Mouse (Mus musculus): ENCODE measurements around the gene Serpini2. TPM values are rescaled to one million over a fixed set of nuclear protein-coding genes. Genes with fewer than 3 reads are reported as not detected.

Serpini2 gene
- total and polyA plus RNA-seq, 2 experiments from 2014 or later: not detected

DNA sequence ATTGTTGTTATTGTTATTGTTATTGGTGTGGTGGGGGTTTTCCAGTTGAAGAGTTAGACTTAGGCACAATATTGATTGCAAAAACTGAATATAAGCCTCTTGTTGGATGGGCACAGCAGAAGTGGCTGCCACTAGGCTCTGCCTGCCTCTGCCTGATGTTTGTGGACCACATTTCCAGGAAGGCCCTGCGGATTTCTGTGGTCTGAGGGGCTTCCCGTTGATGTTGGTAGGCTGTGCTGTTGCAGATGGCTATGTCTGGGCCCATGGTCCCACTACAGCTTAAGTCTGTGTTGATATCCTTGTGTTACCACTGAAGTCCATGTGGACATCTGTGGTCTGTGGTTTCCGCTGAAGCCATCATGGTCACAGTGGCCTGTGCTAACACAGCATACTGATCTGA lies 50.2 kb downstream of the Serpini2 start:
- 80% methylated on average over 3 of the region's 3 CpGs for WGBS
- Histone ChIP-seq H3K4me2 (ENCODE audit: low read depth, low read length) (no peak overlapping the region), H3K27me3 (ENCODE audit: insufficient read depth, low read length) (no peaks in the 10 kb centered on the region), H3K9ac (replicated peaks; ENCODE audit: low read length) (no peak overlapping the region), H3K4me1 (ENCODE audit: insufficient read depth, low read length) (no peaks in the 10 kb centered on the region), H3K4me3 (ENCODE audit: low read length) (no peak overlapping the region), H3K9me3 (ENCODE audit: low read length) (no peaks in the 10 kb centered on the region), H3K36me3 (ENCODE audit: insufficient read depth, low read length) (no peaks in the 10 kb centered on the region), H3K27ac (no peak overlapping the region)
- no peak for TF ChIP-seq CTCF (IDR thresholded peaks at IDR 0.05; ENCODE audit: low read depth)
- DNase-seq (ENCODE audit: low spot score) (no peak), ATAC-seq (no peak; the same call in 1 of the 2 replicates)

DNA sequence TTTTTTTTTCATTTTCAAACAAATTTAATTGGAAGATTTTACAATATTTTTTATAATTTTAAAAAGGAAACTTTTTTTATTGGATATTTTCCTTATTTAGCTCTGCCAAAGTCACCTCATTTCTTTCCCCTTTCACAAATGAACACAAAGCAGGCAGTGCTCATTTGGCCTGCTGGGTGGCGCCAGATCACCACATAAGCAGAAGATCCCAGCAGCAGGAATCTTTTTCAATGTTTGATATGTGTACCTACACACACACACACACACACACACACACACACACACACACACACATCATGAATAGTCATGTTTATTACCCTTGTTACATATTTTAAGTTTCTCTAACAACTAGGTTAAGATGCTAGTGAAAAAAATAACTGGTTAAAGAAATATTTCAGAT lies 50.7 kb downstream of the Serpini2 start:
- no peak overlapping the region for H3K4me2 ChIP-seq (ENCODE audit: low read depth, low read length)
- 0% methylated on average over 1 of the region's 1 CpGs for WGBS
- no peaks in the 10 kb centered on the region for H3K9me3 ChIP-seq (ENCODE audit: low read length)
- H3K36me3 ChIP-seq (ENCODE audit: insufficient read depth, low read length): no peaks in the 10 kb centered on the region
- no peaks in the 10 kb centered on the region for H3K27me3 ChIP-seq (ENCODE audit: insufficient read depth, low read length)
- H3K9ac ChIP-seq (replicated peaks; ENCODE audit: low read length): no peak overlapping the region
- ATAC-seq (peak; percentile 78), DNase-seq (ENCODE audit: low spot score) (peak; percentile 82)
- H3K27ac ChIP-seq: no peak overlapping the region
- TF ChIP-seq CTCF (IDR thresholded peaks at IDR 0.05; ENCODE audit: low read depth): peak; percentile 86
- no peaks in the 10 kb centered on the region for H3K4me1 ChIP-seq (ENCODE audit: insufficient read depth, low read length)
- no peak overlapping the region for H3K4me3 ChIP-seq (ENCODE audit: low read length)

DNA sequence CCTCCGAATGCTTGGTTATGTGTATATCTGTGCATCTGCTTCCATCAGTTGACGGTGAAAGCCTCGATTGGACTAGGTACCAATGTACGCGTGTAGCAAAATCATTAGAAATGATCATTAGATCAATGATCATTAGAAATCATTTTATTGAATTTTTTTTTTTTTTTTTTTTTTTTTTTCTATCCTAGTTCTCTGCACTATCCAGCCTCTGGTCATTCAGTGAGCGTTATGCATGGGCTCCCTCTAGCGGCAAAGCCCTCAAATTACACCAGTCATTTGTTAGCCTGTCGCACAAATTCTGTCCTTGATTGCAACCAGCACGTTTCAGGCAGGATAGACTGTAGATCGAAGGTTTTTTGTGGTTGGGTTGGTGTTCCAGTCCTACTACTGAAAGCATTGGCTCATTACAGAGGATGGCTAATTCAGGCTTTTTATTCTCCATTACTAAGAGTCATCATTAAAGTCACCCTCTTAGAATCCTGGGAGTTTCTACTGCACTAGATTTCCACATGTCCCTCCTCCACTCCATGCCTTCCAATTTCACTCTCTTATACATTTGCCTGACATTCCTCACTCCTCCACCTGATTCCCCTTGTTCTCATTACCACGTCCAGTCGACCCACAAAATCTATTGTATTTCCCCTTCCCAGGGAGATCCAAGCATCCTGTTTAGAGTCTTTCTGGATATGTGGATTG lies 66.9 kb downstream of the Serpini2 start:
- Histone ChIP-seq H3K9me3 (ENCODE audit: low read length) (no peaks in the 10 kb centered on the region), H3K27me3 (ENCODE audit: insufficient read depth, low read length) (no peaks in the 10 kb centered on the region), H3K4me1 (ENCODE audit: insufficient read depth, low read length) (no peaks in the 10 kb centered on the region), H3K4me3 (ENCODE audit: low read length) (no peak overlapping the region), H3K36me3 (ENCODE audit: insufficient read depth, low read length) (no peaks in the 10 kb centered on the region), H3K9ac (replicated peaks; ENCODE audit: low read length) (no peak overlapping the region), H3K4me2 (ENCODE audit: low read depth, low read length) (no peak overlapping the region), H3K27ac (no peak overlapping the region)
- WGBS: 36% methylated on average over 12 of the region's 12 CpGs
- ATAC-seq (peak; percentile 45; the same call in 1 of the 2 replicates), DNase-seq (ENCODE audit: low spot score) (peak; percentile 66)
- TF ChIP-seq CTCF (IDR thresholded peaks at IDR 0.05; ENCODE audit: low read depth): peak; percentile 82

Other genes starting within 250 kb of the Serpini2 start
- gene Zbbx, start 105.0 kb downstream of the Serpini2 start, total RNA-seq (2014; rRNA removed): 0.40 and 0.89 TPM in 2 replicates
- 1.1 and 1.5 TPM in 2 replicates for gene Zbbx, start 105.0 kb downstream of the Serpini2 start, polyA plus RNA-seq (2015; fragmentation: Nextera tagmentation; extraction: Ambion mirVana)
- 1.2 and 1.3 TPM in 2 replicates for gene Wdr49, start 212.1 kb upstream of the Serpini2 start, total RNA-seq (2014; rRNA removed)
- gene Wdr49, start 212.1 kb upstream of the Serpini2 start, polyA plus RNA-seq (2015; fragmentation: Nextera tagmentation; extraction: Ambion mirVana): 0.34 and 0.35 TPM in 2 replicates